Mouse (Mus musculus): ENCODE results near the gene Supt7l. TPM values are rescaled to one million over a fixed set of nuclear protein-coding genes. Genes with fewer than 3 reads are reported as not detected.

The Supt7l gene
- polyA plus RNA-seq, 1 experiment from 2014 or later, result 25.8 TPM

DNA sequence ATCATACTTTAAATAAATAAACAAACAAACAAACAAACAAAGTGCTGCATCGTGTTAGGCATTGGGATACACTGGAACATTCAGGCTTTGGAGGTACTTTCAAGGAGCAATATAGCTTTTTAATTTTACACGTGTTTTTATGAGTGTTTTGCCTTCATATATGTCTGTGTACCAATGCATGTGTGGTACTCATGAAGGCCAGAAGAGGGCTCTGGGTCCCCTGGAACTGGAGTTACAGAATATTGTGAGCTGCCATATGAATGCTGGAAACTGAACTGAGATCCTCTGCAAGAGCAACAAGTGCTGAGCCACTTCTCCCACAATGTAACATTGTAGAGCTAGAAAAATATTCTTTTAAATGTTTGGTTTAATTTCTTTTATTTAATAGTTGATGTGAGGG, 7.6 kb upstream of the Supt7l start:
- H3K27me3 ChIP-seq (ENCODE audit: low read depth, poor library complexity, severe bottlenecking), result no peaks in the 10 kb centered on the region
- peaks cover 95% of the 10 kb centered on the region for H3K36me3 ChIP-seq
- H3K27ac ChIP-seq (replicated peaks), result no peak overlapping the region
- WGBS, result 88% methylated on average over 2 of the region's 2 CpGs
- H3K4me1 ChIP-seq, result no peaks in the 10 kb centered on the region
- no peak overlapping the region for H3K4me3 ChIP-seq
- no peaks in the 10 kb centered on the region for H3K9me3 ChIP-seq (replicated peaks)
- no peak for DNase-seq (ENCODE audit: low spot score)

DNA sequence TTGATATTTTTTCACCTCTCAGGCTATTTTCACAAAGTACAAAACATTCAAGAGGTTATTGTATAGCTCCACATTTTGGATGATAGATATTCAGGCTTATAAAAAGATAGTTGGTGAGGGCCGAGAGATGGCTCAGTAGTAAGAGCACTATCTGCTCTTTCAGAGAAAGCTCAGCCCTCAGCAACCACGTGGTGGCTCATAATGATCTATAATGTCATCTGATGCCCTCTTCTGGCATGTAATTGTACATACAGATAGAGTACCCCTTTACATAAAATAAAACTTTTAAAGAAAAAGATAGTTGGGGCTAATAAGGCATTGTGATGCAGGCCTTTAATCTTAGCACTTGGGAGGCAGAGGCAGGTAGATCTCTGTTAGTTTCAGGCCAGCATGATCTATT, 953 bp upstream of the Supt7l start:
- H3K4me3 ChIP-seq, result peak overlapping the region; percentile 77; the same call in 1 of the 2 replicates

DNA sequence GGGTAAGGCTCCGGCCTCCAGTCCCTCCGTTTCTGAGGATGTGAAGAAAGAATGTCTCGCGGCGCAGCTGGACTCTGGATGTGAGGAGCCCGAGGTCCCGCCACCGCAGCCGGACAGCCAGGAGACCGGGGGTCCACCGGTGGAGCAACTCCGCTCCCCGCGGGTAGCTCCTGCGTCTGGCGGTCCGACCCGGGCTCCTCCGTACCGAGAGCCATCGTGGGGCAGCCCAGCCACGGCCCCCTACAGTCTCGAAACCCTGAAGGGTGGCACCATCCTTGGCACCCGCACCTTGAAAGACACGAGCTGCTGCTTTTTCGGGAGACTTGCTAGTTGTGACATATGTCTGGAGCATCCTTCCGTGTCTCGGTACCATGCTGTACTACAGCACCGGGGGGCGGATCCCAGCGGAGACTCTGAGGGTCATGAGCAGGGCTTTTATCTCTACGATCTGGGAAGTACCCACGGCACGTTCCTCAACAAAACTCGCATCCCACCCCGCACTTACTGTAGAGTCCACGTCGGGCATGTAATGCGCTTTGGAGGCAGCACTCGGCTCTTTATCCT, 408 bp downstream of the Supt7l start:
- DNase-seq (ENCODE audit: low spot score), result no peak
- Histone ChIP-seq H3K27me3 (ENCODE audit: low read depth, poor library complexity, severe bottlenecking) (no peaks in the 10 kb centered on the region), H3K9me3 (replicated peaks) (no peaks in the 10 kb centered on the region), H3K4me1 (peaks cover 24% of the 10 kb centered on the region), H3K4me3 (peak overlapping the region; percentile 77), H3K36me3 (peaks cover 47% of the 10 kb centered on the region), H3K27ac (replicated peaks) (peak overlapping the region; percentile 95)
- 5% methylated on average over 40 of the region's 40 CpGs for WGBS

More for the DNA sequence above, 953 bp upstream of the Supt7l start:
- peaks cover 24% of the 10 kb centered on the region for H3K4me1 ChIP-seq
- H3K36me3 ChIP-seq, result peaks cover 51% of the 10 kb centered on the region
- no peaks in the 10 kb centered on the region for H3K27me3 ChIP-seq (ENCODE audit: low read depth, poor library complexity, severe bottlenecking)
- no peak overlapping the region for H3K27ac ChIP-seq (replicated peaks)
- 66% methylated on average over 2 of the region's 2 CpGs for WGBS
- H3K9me3 ChIP-seq (replicated peaks), result no peaks in the 10 kb centered on the region
- DNase-seq (ENCODE audit: low spot score), result no peak

DNA sequence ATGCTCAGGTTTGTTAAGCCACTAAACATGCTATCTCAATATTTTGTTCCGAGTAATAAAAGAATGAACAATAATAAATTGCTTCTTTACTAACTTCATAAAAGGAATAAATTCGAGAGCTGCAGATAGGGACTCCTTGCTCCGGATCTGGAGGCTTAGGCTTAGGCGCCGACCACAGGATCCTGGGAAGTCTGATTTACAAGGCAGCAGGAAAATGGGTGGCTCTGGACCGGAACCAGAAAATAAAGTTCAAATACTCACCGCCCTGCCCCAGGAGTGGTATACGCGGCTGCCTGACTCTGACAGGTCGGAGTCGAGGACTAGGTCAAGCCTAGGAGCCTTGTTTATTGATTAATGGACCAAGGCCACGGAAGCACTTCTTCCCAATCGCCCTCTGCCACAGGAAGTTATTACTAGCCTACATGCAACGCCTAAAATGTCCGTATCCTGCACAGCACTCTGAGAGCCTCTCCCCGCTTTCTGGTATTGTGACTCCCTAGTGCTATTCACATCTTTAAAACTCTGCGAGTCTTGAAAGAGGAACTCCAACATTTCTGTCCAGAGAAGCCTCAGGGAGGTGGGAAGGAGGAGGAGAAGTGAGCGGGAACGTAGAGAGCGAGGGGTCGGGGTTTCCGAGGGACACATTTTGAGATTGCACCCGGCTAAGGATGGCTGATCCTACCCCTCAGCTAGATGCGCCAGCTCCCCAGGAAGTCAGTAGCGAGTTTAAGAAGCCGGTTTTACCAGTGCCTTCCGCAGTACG, 1.1 kb downstream of the Supt7l start, which contains the start of gene Slc4a1ap:
Slc4a1ap (plus strand) TSS at position 642 of the 763 bp plus-strand sequence.
- Histone ChIP-seq H3K36me3 (peaks cover 47% of the 10 kb centered on the region), H3K27me3 (ENCODE audit: low read depth, poor library complexity, severe bottlenecking) (no peaks in the 10 kb centered on the region), H3K27ac (replicated peaks) (peak within 1 kb of the TSS; percentile 95), H3K4me3 (peak within 1 kb of the TSS; percentile 77), H3K9me3 (replicated peaks) (no peaks in the 10 kb centered on the region), H3K4me1 (peaks cover 24% of the 10 kb centered on the region)
- DNase-seq (ENCODE audit: low spot score), result peak; percentile 78
- under 1% methylated on average over 28 of the region's 28 CpGs for WGBS

DNA sequence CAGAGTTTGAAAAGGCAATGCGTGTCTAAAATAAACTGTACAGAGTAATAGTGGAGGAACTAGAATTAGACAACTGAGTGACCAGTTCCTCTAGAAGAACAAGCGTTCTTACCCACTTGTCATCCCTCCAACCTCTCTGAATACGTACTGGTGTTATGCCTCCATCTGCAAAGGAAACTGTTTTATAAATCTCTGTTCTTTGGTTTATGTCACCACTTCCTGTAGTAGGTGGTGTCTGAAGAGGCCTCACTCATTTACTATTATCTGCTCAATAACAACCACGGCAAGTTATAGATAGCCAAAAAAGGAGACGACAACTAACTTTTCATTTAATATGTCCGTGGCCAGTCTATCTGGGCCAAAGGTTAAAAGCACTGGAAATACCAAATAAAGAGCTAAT, 7.1 kb downstream of the Supt7l start:
- no peak for DNase-seq (ENCODE audit: low spot score)
- no peak overlapping the region for H3K4me3 ChIP-seq
- H3K36me3 ChIP-seq, result peaks cover 72% of the 10 kb centered on the region
- H3K27ac ChIP-seq (replicated peaks), result no peak overlapping the region
- WGBS, result 94% methylated on average over 6 of the region's 6 CpGs
- peaks cover 2% of the 10 kb centered on the region for H3K4me1 ChIP-seq
- no peaks in the 10 kb centered on the region for H3K27me3 ChIP-seq (ENCODE audit: low read depth, poor library complexity, severe bottlenecking)
- H3K9me3 ChIP-seq (replicated peaks), result no peaks in the 10 kb centered on the region

DNA sequence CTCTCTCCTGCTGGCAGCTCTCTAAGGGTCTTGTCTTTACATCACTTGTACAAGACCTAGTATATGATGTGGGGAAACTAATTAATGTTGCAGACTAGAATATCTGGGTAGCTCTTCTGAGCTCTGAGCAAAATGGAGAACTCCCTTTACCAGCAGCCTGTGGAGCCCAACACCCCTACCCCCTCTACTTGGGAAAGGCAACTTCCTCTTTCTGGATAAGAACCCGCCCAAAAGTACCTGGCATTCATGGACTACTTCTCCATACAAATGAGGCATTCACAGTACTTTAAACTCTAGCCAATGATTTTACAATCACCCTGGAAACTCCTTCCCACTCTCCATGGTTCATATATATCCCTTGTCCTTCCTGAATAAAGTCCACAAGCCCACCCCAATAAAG, 15.1 kb downstream of the Supt7l start:
- Histone ChIP-seq H3K27ac (replicated peaks) (no peak overlapping the region), H3K27me3 (ENCODE audit: low read depth, poor library complexity, severe bottlenecking) (no peaks in the 10 kb centered on the region), H3K4me3 (no peak overlapping the region), H3K9me3 (replicated peaks) (no peaks in the 10 kb centered on the region), H3K4me1 (no peaks in the 10 kb centered on the region), H3K36me3 (peaks cover 99% of the 10 kb centered on the region)
- DNase-seq (ENCODE audit: low spot score), result no peak
- 88% methylated on average over 1 of the region's 1 CpGs for WGBS

DNA sequence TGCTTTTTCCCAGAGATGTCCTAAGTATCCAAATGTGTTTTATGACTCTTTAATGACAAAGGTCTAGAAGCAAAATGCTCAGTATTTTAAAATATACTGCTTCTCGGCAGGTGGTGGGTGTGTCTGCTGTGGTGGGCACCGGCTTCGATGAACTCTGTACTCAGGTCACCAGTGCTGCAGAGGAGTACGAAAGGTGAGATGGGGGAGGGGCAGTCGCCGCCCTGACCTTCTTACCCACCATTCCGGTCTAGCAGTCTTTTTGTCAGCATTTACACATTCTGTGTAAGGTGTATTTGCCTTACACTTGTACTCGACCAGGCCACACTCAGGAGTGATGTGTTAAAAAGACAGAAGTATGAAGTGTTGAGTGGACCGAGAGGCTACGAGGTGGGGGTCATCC, 22.8 kb downstream of the Supt7l start:
- H3K4me3 ChIP-seq, result no peak overlapping the region
- no peaks in the 10 kb centered on the region for H3K9me3 ChIP-seq (replicated peaks)
- no peak for DNase-seq (ENCODE audit: low spot score)
- no peaks in the 10 kb centered on the region for H3K27me3 ChIP-seq (ENCODE audit: low read depth, poor library complexity, severe bottlenecking)
- H3K4me1 ChIP-seq, result no peaks in the 10 kb centered on the region
- 95% methylated on average over 10 of the region's 10 CpGs for WGBS
- H3K27ac ChIP-seq (replicated peaks), result no peak overlapping the region
- H3K36me3 ChIP-seq, result peaks cover 99% of the 10 kb centered on the region

DNA sequence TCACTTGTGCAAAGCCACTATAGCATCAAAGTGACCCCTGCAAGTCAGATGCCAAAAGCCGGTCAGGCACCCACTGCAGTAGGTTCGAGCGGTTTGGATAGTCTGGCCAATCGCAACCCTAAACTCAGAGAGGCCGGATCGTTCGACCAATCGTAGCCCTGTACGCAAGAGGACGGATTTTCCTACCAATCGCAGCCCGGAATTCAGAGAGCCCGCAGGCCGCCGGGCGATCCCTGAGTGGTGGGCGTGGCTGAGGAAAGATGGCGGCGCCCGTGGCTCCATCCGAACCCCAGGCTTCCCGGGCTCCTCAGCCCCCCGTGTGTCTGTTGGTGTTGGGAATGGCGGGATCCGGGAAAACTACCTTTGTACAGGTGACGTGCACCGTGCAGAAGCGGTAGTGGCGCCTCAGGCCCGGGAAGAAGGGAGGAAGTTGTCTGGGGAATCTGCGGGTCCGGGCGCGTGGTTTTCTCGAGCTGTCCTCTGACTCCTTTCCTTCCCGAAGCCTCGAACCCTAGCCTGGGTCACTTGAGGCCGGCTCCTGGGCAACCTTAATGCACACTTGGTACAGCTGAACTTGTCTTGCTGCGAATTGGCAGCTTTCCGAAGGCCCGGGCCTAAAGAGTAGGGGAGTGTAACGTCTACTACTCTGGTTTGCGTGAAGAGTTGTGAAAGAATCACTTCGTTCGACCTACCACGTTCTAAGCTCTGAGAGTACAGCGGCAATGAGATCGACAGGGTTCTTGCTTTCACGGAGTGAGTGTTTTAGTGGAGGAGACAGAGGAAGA, 32.9 kb downstream of the Supt7l start, which contains the start of gene Gpn1:
Gpn1 (plus strand) TSS at position 229 of the 785 bp plus-strand sequence.
- no peaks in the 10 kb centered on the region for H3K9me3 ChIP-seq (replicated peaks)
- H3K4me3 ChIP-seq, result peak within 1 kb of the TSS; percentile 94
- peaks cover 39% of the 10 kb centered on the region for H3K36me3 ChIP-seq
- peaks cover 18% of the 10 kb centered on the region for H3K4me1 ChIP-seq
- H3K27ac ChIP-seq (replicated peaks), result peak within 1 kb of the TSS; percentile 85
- peak; percentile 92 for DNase-seq (ENCODE audit: low spot score)
- H3K27me3 ChIP-seq (ENCODE audit: low read depth, poor library complexity, severe bottlenecking), result no peaks in the 10 kb centered on the region
- under 1% methylated on average over 49 of the region's 49 CpGs for WGBS

DNA sequence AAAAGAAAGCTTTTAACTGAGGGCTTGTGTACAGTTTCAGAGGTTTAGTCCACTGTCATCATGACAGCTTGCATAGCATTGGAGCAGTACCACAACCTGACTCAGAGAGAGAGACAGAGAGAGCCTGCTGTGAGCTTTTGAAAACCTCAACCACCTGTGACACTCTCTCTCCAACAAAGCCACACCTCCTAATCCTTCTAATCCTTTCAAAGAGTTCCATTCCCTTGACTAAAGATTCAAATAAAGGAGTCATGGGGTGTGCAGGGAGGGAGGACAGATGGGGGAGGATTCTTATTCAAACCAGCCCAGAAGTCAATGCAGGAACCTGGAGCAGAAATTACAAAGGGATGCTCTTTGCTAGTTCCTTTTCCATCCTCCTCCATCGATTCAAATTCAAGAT, 35.6 kb downstream of the Supt7l start:
- 39% methylated on average over 1 of the region's 1 CpGs for WGBS
- Histone ChIP-seq H3K27ac (replicated peaks) (no peak overlapping the region), H3K36me3 (peaks cover 12% of the 10 kb centered on the region), H3K27me3 (ENCODE audit: low read depth, poor library complexity, severe bottlenecking) (no peaks in the 10 kb centered on the region), H3K4me3 (no peak overlapping the region), H3K4me1 (peaks cover 18% of the 10 kb centered on the region), H3K9me3 (replicated peaks) (no peaks in the 10 kb centered on the region)
- DNase-seq (ENCODE audit: low spot score), result no peak

DNA sequence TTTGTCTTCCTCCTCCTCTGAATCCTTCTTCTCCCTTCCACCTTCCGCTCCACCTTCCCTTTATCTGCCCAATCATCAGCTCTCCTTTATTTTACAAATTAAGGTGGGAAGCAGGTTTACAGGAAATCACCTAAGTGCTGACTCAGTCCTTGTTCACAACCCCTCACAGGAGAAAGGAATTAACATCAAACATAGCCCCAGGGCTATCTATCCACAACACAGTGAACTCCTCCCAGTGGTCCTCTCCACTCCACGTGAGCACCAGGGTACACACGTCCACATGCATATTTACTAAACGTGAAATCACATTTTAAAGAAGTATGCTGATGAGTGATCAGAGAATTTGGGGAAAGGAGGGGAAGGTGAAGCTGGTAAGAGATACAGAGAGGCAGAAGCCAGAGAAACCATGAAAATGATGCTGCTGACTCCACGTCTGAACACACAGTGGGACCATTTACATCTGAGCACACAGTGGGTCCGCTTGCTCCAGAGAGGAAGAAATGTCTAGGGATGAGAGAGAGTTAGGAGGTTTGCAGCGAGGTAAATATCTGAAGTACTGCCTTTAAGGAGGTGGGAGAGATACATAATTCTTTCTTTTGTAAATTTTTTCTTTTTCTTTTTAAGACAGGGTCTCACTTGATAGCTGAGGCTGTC, 38.4 kb downstream of the Supt7l start:
- 73% methylated on average over 7 of the region's 7 CpGs for WGBS
- H3K9me3 ChIP-seq (replicated peaks), result no peaks in the 10 kb centered on the region
- H3K36me3 ChIP-seq, result peaks cover 12% of the 10 kb centered on the region
- no peak overlapping the region for H3K4me3 ChIP-seq
- no peak overlapping the region for H3K27ac ChIP-seq (replicated peaks)
- H3K4me1 ChIP-seq, result peaks cover 5% of the 10 kb centered on the region
- no peak for DNase-seq (ENCODE audit: low spot score)
- no peaks in the 10 kb centered on the region for H3K27me3 ChIP-seq (ENCODE audit: low read depth, poor library complexity, severe bottlenecking)

DNA sequence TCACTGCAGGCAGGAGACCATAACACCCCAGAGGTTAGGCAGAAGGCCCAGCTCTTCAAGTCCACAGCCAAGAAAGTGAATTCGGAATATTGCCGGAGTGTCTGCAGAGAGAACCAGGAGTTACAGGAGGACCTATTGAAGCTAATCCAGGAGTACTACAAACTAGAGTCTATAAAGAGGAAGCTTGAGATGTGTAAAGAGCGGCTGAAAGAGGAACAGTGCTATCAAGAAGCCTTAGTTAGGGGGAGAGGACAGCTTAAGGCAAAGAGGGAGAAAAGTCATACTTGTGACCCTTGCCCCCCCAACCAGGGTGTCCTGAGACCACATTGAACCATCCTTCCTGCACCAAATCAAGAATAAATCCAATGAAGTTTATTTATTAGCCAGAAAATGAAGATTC, 39.7 kb downstream of the Supt7l start:
- Histone ChIP-seq H3K36me3 (peaks cover 18% of the 10 kb centered on the region), H3K4me1 (no peaks in the 10 kb centered on the region), H3K27me3 (ENCODE audit: low read depth, poor library complexity, severe bottlenecking) (no peaks in the 10 kb centered on the region), H3K9me3 (replicated peaks) (no peaks in the 10 kb centered on the region), H3K27ac (replicated peaks) (no peak overlapping the region), H3K4me3 (no peak overlapping the region)
- WGBS, result 96% methylated on average over 3 of the region's 3 CpGs
- DNase-seq (ENCODE audit: low spot score), result no peak

DNA sequence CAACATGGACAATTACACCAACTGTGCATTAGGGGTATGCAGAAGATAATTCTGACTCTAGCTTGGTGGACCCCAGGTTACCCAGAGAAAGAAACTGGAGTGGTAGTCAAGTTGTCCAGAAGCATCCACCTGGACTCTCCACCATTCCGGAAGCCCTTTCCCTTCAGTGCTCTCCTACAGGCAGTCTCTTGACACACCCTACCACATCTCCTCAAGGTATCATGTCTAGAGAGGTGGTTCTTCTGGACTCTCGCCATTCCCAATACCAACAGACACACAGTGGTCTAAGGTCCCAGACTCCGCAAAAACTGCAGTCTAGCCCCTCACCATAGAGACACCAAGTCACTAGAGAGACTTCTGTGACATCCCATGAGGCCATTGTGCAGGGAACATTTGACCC, 42.2 kb downstream of the Supt7l start, which contains the start of gene 4930548H24Rik:
4930548H24Rik (plus strand) TSS at position 301 of the 400 bp plus-strand sequence.
- H3K36me3 ChIP-seq, result peaks cover 43% of the 10 kb centered on the region
- no peaks in the 10 kb centered on the region for H3K27me3 ChIP-seq (ENCODE audit: low read depth, poor library complexity, severe bottlenecking)
- 94% methylated on average over 3 of the region's 3 CpGs for WGBS
- no peak within 1 kb of the TSS for H3K4me3 ChIP-seq
- no peaks in the 10 kb centered on the region for H3K4me1 ChIP-seq
- no peak for DNase-seq (ENCODE audit: low spot score)
- H3K9me3 ChIP-seq (replicated peaks), result no peaks in the 10 kb centered on the region
- H3K27ac ChIP-seq (replicated peaks), result no peak within 1 kb of the TSS

Data from midbrain, embryonic 10.5 days (tissue).